Mouse (Mus musculus): ENCODE results near the gene Pak1ip1.

- TF ChIP-seq CTCF (IDR thresholded peaks at IDR 0.05; ENCODE audit: extremely low read depth, insufficient read depth, insufficient read length, insufficient replicate concordance): no peak
- no peak for TF ChIP-seq POLR2A (IDR thresholded peaks at IDR 0.05; ENCODE audit: low read depth, low read length)
Measured at GRCm38 (mm10) chr13:41030098-41030497, 29.3 kb downstream of the Pak1ip1 start.
